In genomic region chr7:16639028-16639427, GRCm38 (mm10) we compare ENCODE assay signal across 9 mouse cellular contexts. TPM values are rescaled to one million over a fixed set of nuclear protein-coding genes. Genes with fewer than 3 reads are reported as not detected.
DNase-seq lines count a peak whose midpoint lies in the region; ATAC-seq lines count a peak whose summit lies in the region.
"Had no signal": no experiment of that assay in that cellular context is flagged by ENCODE, and none has a peak within 500 bp of the region (broad histone marks: within the 10 kb centered on the region; RNA-seq: fewer than 3 reads in every experiment).

No protein-coding gene starts in this region.

- H3K4me3 ChIP-seq in neural tube, embryonic 13.5 days = no peak overlapping the region
- no peak overlapping the region for H3K4me3 ChIP-seq in neural tube, embryonic 15.5 days (replicated peaks)
- H3K4me3 ChIP-seq: limb, embryonic 12.5 days had no signal

- 0 out of 2 replicates have a peak, but pooled peaks have one; percentile 36 for ATAC-seq in neural tube, embryonic 13.5 days (ENCODE audit: low read depth)
- ATAC-seq in neural tube, embryonic 15.5 days (ENCODE audit: low FRiP score) = no peak

- no peaks in the 10 kb centered on the region for H3K27me3 ChIP-seq in neural tube, embryonic 13.5 days
- H3K27me3 ChIP-seq in neural tube, embryonic 15.5 days (replicated peaks) = no peaks in the 10 kb centered on the region

- 61% methylated on average over 3 of the region's 3 CpGs for WGBS in neural tube, embryonic 13.5 days
- 54% methylated on average over 3 of the region's 3 CpGs for WGBS in neural tube, embryonic 15.5 days

- no peak overlapping the region for H3K4me2 ChIP-seq in neural tube, embryonic 13.5 days
- no peak overlapping the region for H3K4me2 ChIP-seq in neural tube, embryonic 15.5 days
- H3K4me2 ChIP-seq: limb, embryonic 12.5 days had no signal

- H3K36me3 ChIP-seq in neural tube, embryonic 13.5 days = no peaks in the 10 kb centered on the region
- no peaks in the 10 kb centered on the region for H3K36me3 ChIP-seq in neural tube, embryonic 15.5 days
- H3K36me3 ChIP-seq: limb, embryonic 12.5 days had no signal

- peaks cover 7% of the 10 kb centered on the region; the same call in 1 of the 2 replicates for H3K4me1 ChIP-seq in neural tube, embryonic 13.5 days (replicated peaks)
- 0 out of 2 replicates have a peak, but pooled peaks cover 3% of the 10 kb centered on the region for H3K4me1 ChIP-seq in neural tube, embryonic 15.5 days
- H3K4me1 ChIP-seq: limb, embryonic 12.5 days had no signal

- no peak overlapping the region for H3K27ac ChIP-seq in neural tube, embryonic 13.5 days (replicated peaks)
- H3K27ac ChIP-seq in neural tube, embryonic 15.5 days (replicated peaks) = no peak overlapping the region
- H3K27ac ChIP-seq: limb, embryonic 12.5 days had no signal

- no peak overlapping the region for H3K9ac ChIP-seq in neural tube, embryonic 13.5 days
- no peak overlapping the region for H3K9ac ChIP-seq in neural tube, embryonic 15.5 days (replicated peaks)
- H3K9ac ChIP-seq: limb, embryonic 12.5 days had no signal

- peak; percentile 97 to 98 for DNase-seq in cerebellum, postnatal 10 days
- DNase-seq in cerebellum, adult 9-10 months = no peak
- DNase-seq in gastrocnemius, postnatal 25 days = peak; percentile 83
- peak; percentile 25 to 71 for DNase-seq in lung, postnatal 4 days
- DNase-seq in layer of hippocampus, adult 9-11 months = no peak
- DNase-seq in thymus, postnatal 36 days = no peak

- H3K9me3 ChIP-seq in neural tube, embryonic 13.5 days = no peaks in the 10 kb centered on the region
- H3K9me3 ChIP-seq in neural tube, embryonic 15.5 days (replicated peaks) = no peaks in the 10 kb centered on the region
- H3K9me3 ChIP-seq: limb, embryonic 12.5 days had no signal

RNA-seq across cellular contexts. Expression of gene Arhgap35, which starts 24.2 kb away (rescaled TPM):
- polyA plus RNA-seq in neural tube, embryonic 13.5 days (2015; fragmentation: Nextera tagmentation; extraction: Ambion mirVana) = 30.8 and 31.2 TPM in 2 replicates
- polyA plus RNA-seq in neural tube, embryonic 15.5 days (2015; fragmentation: Nextera tagmentation; extraction: Ambion mirVana) = 26.0 and 27.4 TPM in 2 replicates
- total RNA-seq in gastrocnemius, postnatal 25 days (2021) = 10 to 100 TPM; 15.3 to 16.5 TPM

RNA-seq across cellular contexts. Expression of gene Ceacam15, which starts 36.5 kb away (rescaled TPM):
- not detected in 2 replicates for polyA plus RNA-seq in neural tube, embryonic 13.5 days (2015; fragmentation: Nextera tagmentation; extraction: Ambion mirVana)
- polyA plus RNA-seq in neural tube, embryonic 15.5 days (2015; fragmentation: Nextera tagmentation; extraction: Ambion mirVana) = 0.13 TPM in 1 of 2 replicates, not detected in the other
- total RNA-seq in gastrocnemius, postnatal 25 days (2021) = not detected
- polyA plus RNA-seq: limb, embryonic 12.5 days had no signal

Comparison
In these comparisons a context has a peak if more than half of its experiments do, and no peak if none do; other contexts are left out.
1. DNase-seq: peak in cerebellum, postnatal 10 days (2 of 2), gastrocnemius, postnatal 25 days (single experiment) and lung, postnatal 4 days (2 of 2); none in cerebellum, adult 9-10 months (single experiment), layer of hippocampus, adult 9-11 months (single experiment) and thymus, postnatal 36 days (0 of 2).